10 mouse cellular contexts compared by ENCODE assay signal in genomic region chr15:103301046-103301445, GRCm38 (mm10). TPM values are rescaled to one million over a fixed set of nuclear protein-coding genes. Genes with fewer than 3 reads are reported as not detected.
A peak's percentile ranks its signal among the peaks of the same experiment; 100 is the strongest.
DNase-seq lines count a peak whose midpoint lies in the region; ATAC-seq and TF ChIP-seq lines count a peak whose summit lies in the region.
"Had no signal": no experiment of that assay in that cellular context is flagged by ENCODE, and none has a peak within 500 bp of the region (broad histone marks: within the 10 kb centered on the region; RNA-seq: fewer than 3 reads in every experiment).

No protein-coding gene starts in this region.

- peaks cover 82% of the 10 kb centered on the region for H3K4me1 ChIP-seq in lung, embryonic 15.5 days
- H3K4me1 ChIP-seq in forebrain, embryonic 13.5 days: peaks cover 93% of the 10 kb centered on the region
- peaks cover 86% of the 10 kb centered on the region for H3K4me1 ChIP-seq in limb, embryonic 15.5 days
- H3K4me1 ChIP-seq in stomach, postnatal 0 days (replicated peaks; ENCODE audit: control insufficient read depth, insufficient read depth): peaks cover 10% of the 10 kb centered on the region

- no peak overlapping the region for H3K9ac ChIP-seq in lung, embryonic 15.5 days
- peak overlapping the region; percentile 60; the same call in 1 of the 2 replicates for H3K9ac ChIP-seq in forebrain, embryonic 13.5 days
- no peak overlapping the region for H3K9ac ChIP-seq in limb, embryonic 15.5 days
- H3K9ac ChIP-seq in stomach, postnatal 0 days (ENCODE audit: low read length): no peak overlapping the region
- H3K9ac ChIP-seq: liver, embryonic 14.5 days had no signal

- TF ChIP-seq EP300 in stomach, postnatal 0 days (optimal IDR thresholded peaks at IDR 0.05): no peak

- TF ChIP-seq CTCF in stomach, postnatal 0 days (IDR thresholded peaks at IDR 0.05; ENCODE audit: low read depth): no peak

- H3K4me2 ChIP-seq in lung, embryonic 15.5 days: no peak overlapping the region
- peak overlapping the region; percentile 63 for H3K4me2 ChIP-seq in forebrain, embryonic 13.5 days
- H3K4me2 ChIP-seq in limb, embryonic 15.5 days: peak overlapping the region; percentile 40; the same call in 1 of the 2 replicates
- no peak overlapping the region for H3K4me2 ChIP-seq in stomach, postnatal 0 days (replicated peaks; ENCODE audit: low read depth)

- no peak for DNase-seq in lung, postnatal 4 days
- DNase-seq in stomach, postnatal 0 days (ENCODE audit: low spot score): no peak
- no peak for DNase-seq in adrenal gland, postnatal 36 days
- DNase-seq in cerebellum, adult 9-10 months: no peak
- DNase-seq in layer of hippocampus, adult 9-10 months (ENCODE audit: low spot score): no peak

- H3K27ac ChIP-seq in lung, embryonic 15.5 days: peak overlapping the region; percentile 93
- peak overlapping the region; percentile 99 for H3K27ac ChIP-seq in forebrain, embryonic 13.5 days
- peak overlapping the region; percentile 97 for H3K27ac ChIP-seq in limb, embryonic 15.5 days
- H3K27ac ChIP-seq in stomach, postnatal 0 days (replicated peaks): peak overlapping the region; percentile 20
- H3K27ac ChIP-seq: liver, embryonic 14.5 days had no signal

- WGBS in lung, embryonic 15.5 days: 42% methylated on average over 2 of the region's 2 CpGs
- WGBS in forebrain, embryonic 13.5 days: 11% methylated on average over 2 of the region's 2 CpGs
- WGBS in limb, embryonic 15.5 days: 6% methylated on average over 2 of the region's 2 CpGs
- WGBS in stomach, postnatal 0 days: 37% methylated on average over 2 of the region's 2 CpGs

- ATAC-seq in lung, embryonic 15.5 days (ENCODE audit: borderline replicate concordance, extremely low read depth, low FRiP score, low TSS enrichment): no peak
- no peak for ATAC-seq in forebrain, embryonic 13.5 days
- peak; percentile 49 for ATAC-seq in limb, embryonic 15.5 days (ENCODE audit: insufficient number of reproducible peaks, low FRiP score, low TSS enrichment, low read depth)
- ATAC-seq in stomach, postnatal 0 days (ENCODE audit: low FRiP score, low TSS enrichment): no peak

- H3K4me3 ChIP-seq in lung, embryonic 15.5 days: no peak overlapping the region
- no peak overlapping the region for H3K4me3 ChIP-seq in forebrain, embryonic 13.5 days
- 0 out of 2 replicates have a peak overlapping the region, but pooled peaks have one; percentile 19 for H3K4me3 ChIP-seq in limb, embryonic 15.5 days
- no peak overlapping the region for H3K4me3 ChIP-seq in stomach, postnatal 0 days (ENCODE audit: low read depth, low read length)
- H3K4me3 ChIP-seq: erythroblast, embryonic 14.5 days had no signal

- no peaks in the 10 kb centered on the region for H3K27me3 ChIP-seq in lung, embryonic 15.5 days
- no peaks in the 10 kb centered on the region for H3K27me3 ChIP-seq in forebrain, embryonic 13.5 days
- H3K27me3 ChIP-seq in limb, embryonic 15.5 days: no peaks in the 10 kb centered on the region
- no peaks in the 10 kb centered on the region for H3K27me3 ChIP-seq in stomach, postnatal 0 days (ENCODE audit: control insufficient read depth, insufficient read depth, low read length)

- no peaks in the 10 kb centered on the region for H3K9me3 ChIP-seq in lung, embryonic 15.5 days
- no peaks in the 10 kb centered on the region for H3K9me3 ChIP-seq in forebrain, embryonic 13.5 days (replicated peaks)
- no peaks in the 10 kb centered on the region for H3K9me3 ChIP-seq in limb, embryonic 15.5 days
- no peaks in the 10 kb centered on the region for H3K9me3 ChIP-seq in stomach, postnatal 0 days (ENCODE audit: control insufficient read depth, low read length)

- H3K36me3 ChIP-seq in lung, embryonic 15.5 days: 0 out of 2 replicates have a peak, but pooled peaks cover 7% of the 10 kb centered on the region
- peaks cover 16% of the 10 kb centered on the region for H3K36me3 ChIP-seq in forebrain, embryonic 13.5 days (ENCODE audit: poor library complexity, severe bottlenecking)
- peaks cover 24% of the 10 kb centered on the region for H3K36me3 ChIP-seq in limb, embryonic 15.5 days
- H3K36me3 ChIP-seq in stomach, postnatal 0 days (ENCODE audit: control insufficient read depth, insufficient read depth, low read length): peaks cover 5% of the 10 kb centered on the region

RNA-seq across cellular contexts. Expression of gene Gpr84, which starts 9.4 kb away (rescaled TPM):
- 0.29 and 0.36 TPM in 2 replicates for polyA plus RNA-seq in lung, embryonic 15.5 days (2015; fragmentation: Nextera tagmentation; extraction: Ambion mirVana)
- polyA plus RNA-seq in forebrain, embryonic 13.5 days (2015; fragmentation: Nextera tagmentation; extraction: Ambion mirVana): 0.30 and 0.41 TPM in 2 replicates
- polyA plus RNA-seq in limb, embryonic 15.5 days (2015; fragmentation: Nextera tagmentation; extraction: Ambion mirVana): 0.20 and 0.36 TPM in 2 replicates
- 0.30 and 0.46 TPM in 2 replicates for polyA plus RNA-seq in stomach, postnatal 0 days (2015; fragmentation: Nextera tagmentation; extraction: Ambion mirVana)
- not detected for total RNA-seq in adrenal gland, postnatal 36 days (2021)
- polyA plus RNA-seq: erythroblast, embryonic 14.5 days had no signal

RNA-seq across cellular contexts. Expression of gene Copz1, which starts 28.5 kb away (rescaled TPM):
- 287 and 293 TPM in 2 replicates for polyA plus RNA-seq in lung, embryonic 15.5 days (2015; fragmentation: Nextera tagmentation; extraction: Ambion mirVana)
- 219 and 232 TPM in 2 replicates for polyA plus RNA-seq in forebrain, embryonic 13.5 days (2015; fragmentation: Nextera tagmentation; extraction: Ambion mirVana)
- polyA plus RNA-seq in limb, embryonic 15.5 days (2015; fragmentation: Nextera tagmentation; extraction: Ambion mirVana): 270 and 286 TPM in 2 replicates
- 159 and 168 TPM in 2 replicates for polyA plus RNA-seq in stomach, postnatal 0 days (2015; fragmentation: Nextera tagmentation; extraction: Ambion mirVana)
- 100 to 1,000 TPM; 144 to 150 TPM for total RNA-seq in adrenal gland, postnatal 36 days (2021)

RNA-seq across cellular contexts. Expression of gene Zfp385a, which starts 38.8 kb away (rescaled TPM):
- 7.7 and 9.0 TPM in 2 replicates for polyA plus RNA-seq in lung, embryonic 15.5 days (2015; fragmentation: Nextera tagmentation; extraction: Ambion mirVana)
- 11.3 and 12.0 TPM in 2 replicates for polyA plus RNA-seq in forebrain, embryonic 13.5 days (2015; fragmentation: Nextera tagmentation; extraction: Ambion mirVana)
- polyA plus RNA-seq in limb, embryonic 15.5 days (2015; fragmentation: Nextera tagmentation; extraction: Ambion mirVana): 17.1 and 19.4 TPM in 2 replicates
- 6.0 and 7.4 TPM in 2 replicates for polyA plus RNA-seq in stomach, postnatal 0 days (2015; fragmentation: Nextera tagmentation; extraction: Ambion mirVana)
- total RNA-seq in adrenal gland, postnatal 36 days (2021): 10 to 100 TPM; 11.8 to 13.3 TPM

RNA-seq across cellular contexts. Expression of gene Nfe2, which starts 42.8 kb away (rescaled TPM):
- polyA plus RNA-seq in lung, embryonic 15.5 days (2015; fragmentation: Nextera tagmentation; extraction: Ambion mirVana): 3.6 and 4.7 TPM in 2 replicates
- 0.57 and 1.6 TPM in 2 replicates for polyA plus RNA-seq in forebrain, embryonic 13.5 days (2015; fragmentation: Nextera tagmentation; extraction: Ambion mirVana)
- polyA plus RNA-seq in limb, embryonic 15.5 days (2015; fragmentation: Nextera tagmentation; extraction: Ambion mirVana): 1.5 and 2.2 TPM in 2 replicates
- 0.50 and 0.70 TPM in 2 replicates for polyA plus RNA-seq in stomach, postnatal 0 days (2015; fragmentation: Nextera tagmentation; extraction: Ambion mirVana)
- under 1 TPM; 0.16 to 0.43 TPM for total RNA-seq in adrenal gland, postnatal 36 days (2021)

Comparison
In these comparisons a context has a peak if more than half of its experiments do, and no peak if none do; other contexts are left out.
1. H3K27ac ChIP-seq: peak in every context shown above with its lines; median percentile 99 in forebrain, embryonic 13.5 days; 97 in limb, embryonic 15.5 days; 93 in lung, embryonic 15.5 days; 20 in stomach, postnatal 0 days.
2. H3K4me2 ChIP-seq: peak in forebrain, embryonic 13.5 days (single experiment) and limb, embryonic 15.5 days (single experiment); none in lung, embryonic 15.5 days (single experiment) and stomach, postnatal 0 days (single experiment).